Mouse (Mus musculus) forebrain, embryonic 15.5 days (tissue): ENCODE data around the gene Ccl3. TPM values are rescaled to one million over a fixed set of nuclear protein-coding genes. Genes with fewer than 3 reads are reported as not detected.

ENCODE experiments used
- ATAC-seq: fragments of 200-750 bp; cut with Nextera tagmentation; replicated peaks from 2 replicates; pipeline ENCODE4 v1.8.0; 2017; ENCODE audit warnings: mild to moderate bottlenecking, moderate TSS enrichment, moderate library complexity
- H3K27ac ChIP-seq: fragments of 300-500 bp; sonication (generic); replicated peaks from 2 replicates; pipeline ENCODE4 v1.5.1; 2015; ENCODE audit warnings: mild to moderate bottlenecking, inconsistent platforms
- H3K27me3 ChIP-seq: fragments of 300-500 bp; sonication (generic); 2 replicates; pipeline ENCODE4 v1.6.1; 2015; ENCODE audit warnings: inconsistent platforms
- H3K36me3 ChIP-seq: fragments of 300-500 bp; sonication (generic); 2 replicates; pipeline ENCODE4 v1.6.1; 2015; ENCODE audit warnings: mild to moderate bottlenecking, inconsistent platforms
- H3K4me1 ChIP-seq: fragments of 300-500 bp; sonication (generic); 2 replicates; pipeline ENCODE4 v1.6.1; 2015; ENCODE audit warnings: inconsistent platforms
- H3K4me2 ChIP-seq: fragments of 300-500 bp; sonication (generic); replicated peaks from 2 replicates; pipeline ENCODE4 v1.6.1; 2015; ENCODE audit warnings: mild to moderate bottlenecking, inconsistent platforms
- H3K4me3 ChIP-seq: fragments of 300-500 bp; sonication (generic); 2 replicates; pipeline ENCODE4 v1.5.1; 2015; ENCODE audit warnings: mild to moderate bottlenecking, inconsistent platforms
- H3K9ac ChIP-seq: fragments of 300-500 bp; sonication (generic); replicated peaks from 2 replicates; pipeline ENCODE4 v1.6.1; 2015; ENCODE audit warnings: mild to moderate bottlenecking, inconsistent platforms
- H3K9me3 ChIP-seq: fragments of 300-500 bp; sonication (generic); 2 replicates; pipeline ENCODE4 v1.6.1; 2016; ENCODE audit warnings: inconsistent platforms
- WGBS: fragments of 180-500 bp; shearing (Covaris S2); methylation state at CpG from one replicate; pipeline ENCODE4 v1.1.7; 2015; ENCODE audit warnings: mixed read lengths; 5-methylcytosine and 5-hydroxymethylcytosine counted together
- polyA plus RNA-seq: library from polyadenylated mRNA; unstranded; fragments of >200 nt; fragmentation: Nextera tagmentation; extraction: Ambion mirVana; gene quantifications from 2 replicates; pipeline ENCODE4 v1.2.1, GENCODE M21; 2015

The Ccl3 gene
- polyA plus RNA-seq, 1 experiment from 2014 or later, result 1.5 TPM

- 92% methylated on average over 5 of the region's 5 CpGs for WGBS
- no peaks in the 10 kb centered on the region for H3K27me3 ChIP-seq
These were observed 9.0 kb downstream of the Ccl3 start for GRCm38 (mm10) chr11:83640141-83640540.

GRCm38 (mm10) chr11:83639533-83639932, 9.6 kb downstream of the Ccl3 start:
- H3K27me3 ChIP-seq, result no peaks in the 10 kb centered on the region
- no peaks in the 10 kb centered on the region for H3K36me3 ChIP-seq
- H3K4me2 ChIP-seq, result no peak overlapping the region
- H3K4me1 ChIP-seq, result no peaks in the 10 kb centered on the region
- H3K4me3 ChIP-seq, result no peak overlapping the region
- H3K9me3 ChIP-seq, result no peaks in the 10 kb centered on the region
- WGBS, result 69% methylated on average over 3 of the region's 3 CpGs
- H3K9ac ChIP-seq, result no peak overlapping the region
- ATAC-seq, result no peak
- H3K27ac ChIP-seq, result no peak overlapping the region

More at GRCm38 (mm10) chr11:83640141-83640540, 9.0 kb downstream of the Ccl3 start:
- no peaks in the 10 kb centered on the region for H3K4me1 ChIP-seq
- H3K4me3 ChIP-seq, result no peak overlapping the region
- no peaks in the 10 kb centered on the region for H3K9me3 ChIP-seq
- ATAC-seq, result no peak
- no peak overlapping the region for H3K4me2 ChIP-seq
- no peak overlapping the region for H3K27ac ChIP-seq
- no peaks in the 10 kb centered on the region for H3K36me3 ChIP-seq
- H3K9ac ChIP-seq, result no peak overlapping the region

DNA sequence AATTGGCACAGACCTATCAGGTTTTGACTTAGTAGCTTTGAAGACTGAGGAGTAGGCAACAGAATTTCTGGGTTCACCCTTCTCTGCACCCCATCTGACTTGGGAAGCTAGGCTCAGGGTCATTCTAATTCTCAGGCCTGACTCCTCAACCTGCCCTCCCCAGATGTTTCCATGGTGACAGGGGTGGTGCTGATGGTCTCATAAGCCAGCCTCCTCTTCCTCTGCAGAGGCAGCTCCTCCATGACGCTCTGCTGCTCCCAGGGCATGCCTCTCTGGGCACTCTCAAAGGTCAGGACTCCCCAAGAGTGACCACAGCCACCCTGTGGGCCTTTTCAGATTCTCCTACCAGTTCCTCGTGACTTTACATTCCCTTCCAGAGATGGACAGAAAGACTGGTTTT, 10.2 kb downstream of the Ccl3 start:
- WGBS, result 53% methylated on average over 2 of the region's 2 CpGs
- no peak overlapping the region for H3K27ac ChIP-seq
- no peaks in the 10 kb centered on the region for H3K27me3 ChIP-seq
- ATAC-seq, result no peak
- H3K4me3 ChIP-seq, result no peak overlapping the region
- no peak overlapping the region for H3K9ac ChIP-seq
- H3K9me3 ChIP-seq, result no peaks in the 10 kb centered on the region
- H3K4me1 ChIP-seq, result no peaks in the 10 kb centered on the region; the same call in 1 of the 2 replicates
- H3K36me3 ChIP-seq, result no peaks in the 10 kb centered on the region
- no peak overlapping the region for H3K4me2 ChIP-seq

- no peak overlapping the region for H3K27ac ChIP-seq
- no peak overlapping the region for H3K4me2 ChIP-seq
- no peaks in the 10 kb centered on the region; the same call in 1 of the 2 replicates for H3K4me1 ChIP-seq
- H3K36me3 ChIP-seq, result no peaks in the 10 kb centered on the region
- H3K9ac ChIP-seq, result no peak overlapping the region
- H3K27me3 ChIP-seq, result no peaks in the 10 kb centered on the region
- H3K4me3 ChIP-seq, result no peak overlapping the region
- ATAC-seq, result no peak
- no peaks in the 10 kb centered on the region for H3K9me3 ChIP-seq
- WGBS, result 79% methylated on average over 1 of the region's 1 CpGs
These were observed 12.4 kb downstream of the Ccl3 start for GRCm38 (mm10) chr11:83636742-83637235.

DNA sequence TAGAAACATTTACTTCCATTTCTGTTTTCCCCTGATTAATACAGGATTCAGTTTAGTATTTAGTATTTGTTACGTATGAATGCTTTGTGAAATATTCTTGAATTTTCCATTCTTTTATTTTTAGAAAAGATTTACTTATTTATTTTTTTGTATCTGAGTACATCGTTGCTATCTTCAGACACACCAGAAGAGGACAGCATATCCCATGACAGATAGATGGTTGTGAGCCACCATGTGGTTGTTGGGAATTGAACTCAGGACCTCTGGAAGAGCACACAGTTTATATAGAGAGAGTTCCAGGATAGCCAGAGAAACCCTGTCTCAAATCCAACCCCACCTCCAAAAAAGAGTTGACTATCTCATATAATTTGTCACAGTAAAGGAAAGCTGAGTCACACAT, 14.3 kb downstream of the Ccl3 start:
- 86% methylated on average over 2 of the region's 2 CpGs for WGBS
- Histone ChIP-seq H3K4me2 (no peak overlapping the region), H3K4me3 (no peak overlapping the region), H3K27ac (no peak overlapping the region), H3K36me3 (no peaks in the 10 kb centered on the region), H3K4me1 (no peaks in the 10 kb centered on the region; the same call in 1 of the 2 replicates), H3K9me3 (no peaks in the 10 kb centered on the region), H3K9ac (no peak overlapping the region), H3K27me3 (no peaks in the 10 kb centered on the region)
- ATAC-seq, result no peak

- no peak overlapping the region for H3K4me3 ChIP-seq
- H3K9ac ChIP-seq, result no peak overlapping the region
- no peak overlapping the region for H3K4me2 ChIP-seq
- no peaks in the 10 kb centered on the region for H3K27me3 ChIP-seq
- H3K36me3 ChIP-seq, result no peaks in the 10 kb centered on the region
- ATAC-seq, result no peak; the same call in 1 of the 2 replicates
- H3K9me3 ChIP-seq, result no peaks in the 10 kb centered on the region
- WGBS, result 37% methylated on average over 4 of the region's 4 CpGs
- H3K4me1 ChIP-seq, result no peaks in the 10 kb centered on the region; the same call in 1 of the 2 replicates
- no peak overlapping the region for H3K27ac ChIP-seq
These were observed 14.7 kb downstream of the Ccl3 start for GRCm38 (mm10) chr11:83634425-83634824.

DNA sequence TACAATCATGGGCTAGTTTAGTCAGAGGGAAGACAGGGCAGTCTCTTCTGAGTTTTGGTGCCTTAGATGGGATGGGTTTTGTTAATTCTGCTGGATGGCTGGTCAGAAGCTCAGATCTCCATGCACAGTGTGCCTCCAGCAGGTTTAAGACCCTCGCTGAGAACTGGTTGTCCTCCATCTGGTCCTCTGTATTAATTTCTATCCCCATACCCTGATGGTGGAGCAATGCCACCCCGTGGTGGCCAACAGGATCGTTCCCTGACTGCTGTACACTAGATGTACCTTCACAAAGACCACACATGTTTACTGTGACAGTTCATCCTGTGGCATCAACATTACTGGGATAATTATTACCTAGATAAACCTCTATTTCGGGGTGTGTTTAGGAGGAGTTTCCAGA, 16.4 kb downstream of the Ccl3 start:
- H3K4me1 ChIP-seq, result no peaks in the 10 kb centered on the region; the same call in 1 of the 2 replicates
- no peaks in the 10 kb centered on the region for H3K27me3 ChIP-seq
- H3K36me3 ChIP-seq, result no peaks in the 10 kb centered on the region
- no peaks in the 10 kb centered on the region for H3K9me3 ChIP-seq
- H3K27ac ChIP-seq, result no peak overlapping the region
- H3K4me2 ChIP-seq, result no peak overlapping the region
- H3K4me3 ChIP-seq, result no peak overlapping the region
- 73% methylated on average over 4 of the region's 4 CpGs for WGBS
- no peak for ATAC-seq
- H3K9ac ChIP-seq, result no peak overlapping the region

- Histone ChIP-seq H3K4me2 (no peak overlapping the region), H3K9me3 (no peaks in the 10 kb centered on the region), H3K4me3 (no peak overlapping the region), H3K4me1 (no peaks in the 10 kb centered on the region; the same call in 1 of the 2 replicates), H3K36me3 (no peaks in the 10 kb centered on the region), H3K9ac (no peak overlapping the region), H3K27ac (no peak overlapping the region), H3K27me3 (no peaks in the 10 kb centered on the region)
- no peak for ATAC-seq
- 84% methylated on average over 2 of the region's 2 CpGs for WGBS
These were observed 18.1 kb downstream of the Ccl3 start for GRCm38 (mm10) chr11:83631065-83631464.

DNA sequence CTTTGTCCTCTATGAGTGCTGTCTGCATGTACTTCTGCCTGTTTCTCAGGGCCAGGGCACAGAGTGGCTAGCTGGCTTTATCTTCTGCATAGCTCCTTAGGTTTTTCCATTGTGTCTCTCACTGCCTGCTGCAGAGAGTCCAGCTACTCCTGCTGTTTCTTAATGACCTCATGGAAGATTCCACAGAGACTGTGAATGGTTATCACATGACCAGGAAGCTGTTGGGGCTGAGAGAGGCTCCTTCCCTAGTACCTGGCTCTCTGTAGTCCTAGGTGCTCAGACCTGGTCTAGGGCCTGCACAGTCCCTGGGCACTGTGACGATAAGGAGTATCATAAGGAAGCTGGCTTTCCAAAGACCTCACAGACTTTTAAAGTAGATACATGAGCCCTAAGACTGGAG, 18.5 kb downstream of the Ccl3 start:
- Histone ChIP-seq H3K4me1 (no peaks in the 10 kb centered on the region; the same call in 1 of the 2 replicates), H3K27me3 (no peaks in the 10 kb centered on the region), H3K4me3 (no peak overlapping the region), H3K4me2 (no peak overlapping the region), H3K27ac (no peak overlapping the region), H3K36me3 (no peaks in the 10 kb centered on the region), H3K9me3 (no peaks in the 10 kb centered on the region), H3K9ac (no peak overlapping the region)
- ATAC-seq, result no peak
- 95% methylated on average over 1 of the region's 1 CpGs for WGBS

- Histone ChIP-seq H3K4me3 (no peak overlapping the region), H3K27me3 (no peaks in the 10 kb centered on the region), H3K4me1 (no peaks in the 10 kb centered on the region), H3K9me3 (no peaks in the 10 kb centered on the region), H3K36me3 (no peaks in the 10 kb centered on the region), H3K27ac (no peak overlapping the region), H3K4me2 (no peak overlapping the region), H3K9ac (no peak overlapping the region)
- 95% methylated on average over 9 of the region's 9 CpGs for WGBS
- ATAC-seq, result no peak
These were observed 20.3 kb downstream of the Ccl3 start for GRCm38 (mm10) chr11:83628808-83629207.

DNA sequence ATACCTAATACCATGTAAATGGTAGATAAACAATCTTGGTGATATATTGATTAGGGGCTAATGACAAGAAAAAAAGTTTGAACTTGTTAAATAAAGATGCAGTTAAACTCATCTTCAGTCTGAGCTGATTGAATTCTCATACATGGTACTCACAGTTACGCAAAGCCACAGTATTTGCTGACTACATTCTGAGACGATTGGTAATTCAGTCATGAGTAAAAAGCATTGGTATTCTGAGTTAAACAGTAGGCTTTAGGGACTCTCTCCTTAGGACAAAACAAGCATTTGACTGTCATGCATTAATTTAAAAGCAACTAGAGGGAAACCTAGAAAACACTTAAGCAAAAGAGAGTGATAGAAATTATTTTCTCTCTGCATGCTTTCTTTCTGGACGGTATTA, 25.6 kb downstream of the Ccl3 start:
- Histone ChIP-seq H3K9me3 (no peaks in the 10 kb centered on the region), H3K4me1 (no peaks in the 10 kb centered on the region), H3K9ac (no peak overlapping the region), H3K27ac (no peak overlapping the region), H3K36me3 (no peaks in the 10 kb centered on the region), H3K4me3 (no peak overlapping the region), H3K27me3 (no peaks in the 10 kb centered on the region), H3K4me2 (no peak overlapping the region)
- 92% methylated on average over 3 of the region's 3 CpGs for WGBS
- no peak for ATAC-seq

GRCm38 (mm10) chr11:83619037-83619436, 30.1 kb downstream of the Ccl3 start:
- Histone ChIP-seq H3K9me3 (no peaks in the 10 kb centered on the region), H3K9ac (no peak overlapping the region), H3K27me3 (no peaks in the 10 kb centered on the region), H3K4me1 (no peaks in the 10 kb centered on the region), H3K4me2 (no peak overlapping the region), H3K36me3 (no peaks in the 10 kb centered on the region), H3K27ac (no peak overlapping the region), H3K4me3 (no peak overlapping the region)
- WGBS, result 94% methylated on average over 1 of the region's 1 CpGs
- no peak for ATAC-seq

- Histone ChIP-seq H3K4me3 (no peak overlapping the region), H3K4me1 (no peaks in the 10 kb centered on the region), H3K27me3 (no peaks in the 10 kb centered on the region), H3K4me2 (no peak overlapping the region), H3K9ac (no peak overlapping the region), H3K36me3 (no peaks in the 10 kb centered on the region), H3K9me3 (no peaks in the 10 kb centered on the region), H3K27ac (no peak overlapping the region)
- ATAC-seq, result no peak
- WGBS, result 49% methylated on average over 5 of the region's 5 CpGs
These were observed 30.9 kb downstream of the Ccl3 start for GRCm38 (mm10) chr11:83618238-83618637.
